Mouse (Mus musculus): ENCODE results near the gene Nemp1.

- TF ChIP-seq CTCF (IDR thresholded peaks at IDR 0.05; ENCODE audit: low read depth) = no peak
- no peak for TF ChIP-seq EP300 (IDR thresholded peaks at IDR 0.05; ENCODE audit: low read depth)
Observed at GRCm38 (mm10) chr10:127728437-127728836, 61.7 kb downstream of the Nemp1 start.

Data from liver, postnatal 0 days (tissue).